7 mouse cellular contexts compared by ENCODE assay signal in the genomic region with DNA sequence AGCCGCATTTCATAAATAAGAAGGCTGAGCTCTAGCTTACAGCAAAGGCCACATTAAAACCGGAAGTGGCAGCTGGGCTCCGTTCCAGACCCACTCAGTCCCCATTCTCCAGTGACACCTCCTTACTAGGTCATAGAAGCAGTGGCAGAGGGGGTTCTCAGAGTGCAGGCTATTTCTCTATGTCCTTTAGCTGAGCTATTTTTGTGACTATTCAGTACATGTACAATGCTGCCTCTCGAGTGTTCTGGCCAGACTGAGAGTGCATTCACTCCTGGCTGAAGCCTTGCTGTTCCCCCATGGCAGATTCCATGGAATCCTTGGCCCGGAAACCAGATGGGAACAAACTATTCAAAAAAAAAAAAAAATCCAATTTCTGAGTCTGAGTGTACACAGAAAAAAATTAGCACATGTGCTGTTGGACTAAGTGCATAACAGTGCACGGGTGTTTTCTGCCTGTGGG.
DNase-seq lines count a peak whose midpoint lies in the region; ATAC-seq and TF ChIP-seq lines count a peak whose summit lies in the region.

No protein-coding gene starts in this region.

- DNase-seq in liver, postnatal 0 days: peak; percentile 23
- DNase-seq in liver: no peak
- peak; percentile 49 to 52 for DNase-seq in cerebellum, postnatal 25 days
- DNase-seq in heart, adult 18-20 months: peak; percentile 85 to 88
- peak; percentile 80 to 84 for DNase-seq in kidney, postnatal 25 days
- DNase-seq in urinary bladder, postnatal 14 days (ENCODE audit: low spot score): no peak

- WGBS in liver, postnatal 0 days (ENCODE audit: insufficient replicate concordance): 58% methylated on average over 6 of the region's 6 CpGs

- peaks cover 9% of the 10 kb centered on the region for H3K4me1 ChIP-seq in liver, postnatal 0 days (ENCODE audit: insufficient read depth)

- no peak overlapping the region for H3K4me3 ChIP-seq in liver, postnatal 0 days (ENCODE audit: low read depth, low read length)

- no peaks in the 10 kb centered on the region for H3K36me3 ChIP-seq in liver, postnatal 0 days (replicated peaks; ENCODE audit: insufficient read depth, low read length)

- H3K9me3 ChIP-seq in liver, postnatal 0 days (ENCODE audit: low read length): no peaks in the 10 kb centered on the region

- H3K9ac ChIP-seq in liver, postnatal 0 days (replicated peaks): no peak overlapping the region

- no peak for ATAC-seq in liver, postnatal 0 days
- peak; percentile 48; the same call in 1 of the 2 replicates for ATAC-seq in megakaryocyte progenitor cell, adult 5-6 weeks (replicated peaks; ENCODE audit: poor library complexity)

- TF ChIP-seq CTCF in liver, postnatal 0 days (IDR thresholded peaks at IDR 0.05; ENCODE audit: low read depth): no peak

- H3K27ac ChIP-seq in liver, postnatal 0 days (ENCODE audit: low read depth): no peak overlapping the region

- no peak overlapping the region for H3K4me2 ChIP-seq in liver, postnatal 0 days (ENCODE audit: low read depth, low read length)

- H3K27me3 ChIP-seq in liver, postnatal 0 days (ENCODE audit: insufficient read depth, low read length): no peaks in the 10 kb centered on the region

- TF ChIP-seq EP300 in liver, postnatal 0 days (IDR thresholded peaks at IDR 0.05; ENCODE audit: low read depth): no peak

Comparison
In these comparisons a context has a peak if more than half of its experiments do, and no peak if none do; other contexts are left out.
1. DNase-seq: peak in liver, postnatal 0 days (single experiment), cerebellum, postnatal 25 days (2 of 2), heart, adult 18-20 months (2 of 2) and kidney, postnatal 25 days (2 of 2); none in liver (single experiment) and urinary bladder, postnatal 14 days (single experiment).